Mouse (Mus musculus) bone marrow macrophage, adult 2 months (primary cell): ENCODE results near the gene Flnc. TPM values are rescaled to one million over a fixed set of nuclear protein-coding genes. Genes with fewer than 3 reads are reported as not detected.
A peak's percentile ranks its signal among the peaks of the same experiment; 100 is the strongest.

Experiments
- H3K27ac ChIP-seq: 2 replicates; pipeline ENCODE4 v1.5.1; 2012; ENCODE audit warnings: low read depth, low read length; ENCODE audit not compliant: insufficient read depth
- H3K4me1 ChIP-seq: 2 replicates; pipeline ENCODE4 v1.6.1; 2012; ENCODE audit warnings: low read length; ENCODE audit not compliant: control insufficient read depth, insufficient read depth
- H3K4me3 ChIP-seq: 2 replicates; pipeline ENCODE4 v1.5.1; 2012; ENCODE audit warnings: mild to moderate bottlenecking, low read length, moderate library complexity; ENCODE audit not compliant: insufficient read depth
- CTCF ChIP-seq: IDR thresholded peaks from 2 replicates; pipeline ENCODE4 v1.5.1; 2012; ENCODE audit warnings: low read depth, mild to moderate bottlenecking, low read length, moderate library complexity
- POLR2A ChIP-seq: IDR thresholded peaks from 2 replicates; pipeline ENCODE4 v1.6.1; 2012; ENCODE audit warnings: mild to moderate bottlenecking, low read depth, low read length, borderline replicate concordance
- polyA plus RNA-seq: library from polyadenylated mRNA; stranded (reverse); fragments of >200 nt; gene quantifications from 2 replicates; pipeline ENCODE4 v1.2.4, GENCODE M21; 2012; ENCODE audit not compliant: missing spikeins, insufficient read depth, insufficient read length

Gene Flnc
- polyA plus RNA-seq, 1 experiment = 0.20 TPM

- Histone ChIP-seq H3K4me3 (no peak overlapping the region), H3K27ac (no peak overlapping the region), H3K4me1 (no peaks in the 10 kb centered on the region)
- TF ChIP-seq POLR2A (no peak), CTCF (no peak)
These were observed 6.7 kb downstream of the Flnc start for GRCm38 (mm10) chr6:29439789-29440188.

GRCm38 (mm10) chr6:29444773-29445172 lies 11.7 kb downstream of the Flnc start:
- H3K4me1 ChIP-seq = no peaks in the 10 kb centered on the region
- no peak overlapping the region for H3K4me3 ChIP-seq
- no peak for TF ChIP-seq POLR2A
- TF ChIP-seq CTCF = peak; percentile 69
- H3K27ac ChIP-seq = no peak overlapping the region

GRCm38 (mm10) chr6:29445354-29445753 lies 12.3 kb downstream of the Flnc start:
- H3K4me1 ChIP-seq = no peaks in the 10 kb centered on the region
- TF ChIP-seq CTCF (no peak), POLR2A (no peak)
- no peak overlapping the region for H3K27ac ChIP-seq
- no peak overlapping the region for H3K4me3 ChIP-seq

GRCm38 (mm10) chr6:29449858-29450257 lies 16.8 kb downstream of the Flnc start:
- Histone ChIP-seq H3K4me3 (no peak overlapping the region), H3K27ac (no peak overlapping the region), H3K4me1 (no peaks in the 10 kb centered on the region)
- TF ChIP-seq CTCF (no peak), POLR2A (no peak)

- no peak for TF ChIP-seq POLR2A
- Histone ChIP-seq H3K4me1 (no peaks in the 10 kb centered on the region), H3K27ac (no peak overlapping the region), H3K4me3 (no peak overlapping the region)
These were observed 17.6 kb downstream of the Flnc start for GRCm38 (mm10) chr6:29450667-29451066.

- Histone ChIP-seq H3K4me3 (no peak overlapping the region), H3K27ac (no peak overlapping the region), H3K4me1 (no peaks in the 10 kb centered on the region)
- TF ChIP-seq CTCF (no peak), POLR2A (no peak)
These were observed 28.4 kb downstream of the Flnc start for GRCm38 (mm10) chr6:29461502-29461901.

GRCm38 (mm10) chr6:29463388-29463787 lies 30.3 kb downstream of the Flnc start:
- Histone ChIP-seq H3K4me1 (no peaks in the 10 kb centered on the region), H3K27ac (no peak overlapping the region), H3K4me3 (no peak overlapping the region)
- TF ChIP-seq CTCF (no peak), POLR2A (no peak)

GRCm38 (mm10) chr6:29467583-29468354 lies 34.7 kb downstream of the Flnc start, which contains the start of gene Atp6v1f:
Gene Atp6v1f (plus strand): TSS chr6:29467718.
- Histone ChIP-seq H3K4me3 (peak within 1 kb of the TSS; percentile 71), H3K27ac (peak within 1 kb of the TSS; percentile 75), H3K4me1 (peaks cover 10% of the 10 kb centered on the region)
- no peak for TF ChIP-seq CTCF
- TF ChIP-seq POLR2A = no peak

- Histone ChIP-seq H3K4me1 (peaks cover 13% of the 10 kb centered on the region), H3K27ac (no peak overlapping the region), H3K4me3 (peak overlapping the region; percentile 71)
- no peak for TF ChIP-seq POLR2A
- TF ChIP-seq CTCF = no peak
These were observed 35.8 kb downstream of the Flnc start for GRCm38 (mm10) chr6:29468851-29469250.

GRCm38 (mm10) chr6:29471137-29471536 lies 38.1 kb downstream of the Flnc start, which contains the start of gene Atp6v1fnb:
Gene Atp6v1fnb (plus strand): TSS chr6:29471437.
- Histone ChIP-seq H3K4me1 (peaks cover 20% of the 10 kb centered on the region), H3K4me3 (no peak within 1 kb of the TSS), H3K27ac (no peak within 1 kb of the TSS)
- no peak for TF ChIP-seq CTCF
- no peak for TF ChIP-seq POLR2A
